Mouse (Mus musculus) CD4-positive helper T cell, adult 2 months (primary cell): ENCODE results near the gene Col9a1.

Experiments used
- DNase-seq: peaks from one replicate; pipeline ENCODE4 v3.0.0-alpha.2; 2012; ENCODE audit warnings: low read depth, missing footprints, low spot score

Col9a1 gene

GRCm38 (mm10) chr1:24294979-24295942 is 117.9 kb downstream of the Col9a1 start:
- no peak for DNase-seq

GRCm38 (mm10) chr1:24300700-24301099 is 123.3 kb downstream of the Col9a1 start:
- no peak for DNase-seq
